Mouse (Mus musculus): Measurements from ENCODE around the gene Med18. TPM values are rescaled to one million over a fixed set of nuclear protein-coding genes. Genes with fewer than 3 reads are reported as not detected.
A peak's percentile ranks its signal among the peaks of the same experiment; 100 is the strongest.

The Med18 gene
- polyA plus RNA-seq (2015; fragmentation: Nextera tagmentation; extraction: Ambion mirVana) = 18.5 and 20.6 TPM in 2 replicates

- H3K9me3 ChIP-seq = no peaks in the 10 kb centered on the region
- peaks cover 25% of the 10 kb centered on the region for H3K4me1 ChIP-seq (replicated peaks)
- peak within 1 kb of the TSS; percentile 89 for H3K4me3 ChIP-seq
- peak within 1 kb of the TSS; percentile 91 for H3K4me2 ChIP-seq
- no peaks in the 10 kb centered on the region for H3K27me3 ChIP-seq
- H3K36me3 ChIP-seq = peaks cover 21% of the 10 kb centered on the region
- H3K27ac ChIP-seq = peak within 1 kb of the TSS; percentile 40
- H3K9ac ChIP-seq = peak within 1 kb of the TSS; percentile 84
- under 1% methylated on average over 44 of the region's 44 CpGs for WGBS
- ATAC-seq (ENCODE audit: low FRiP score) = peak; percentile 96
These were observed at the start of gene Med18 for GRCm38 (mm10) chr4:132463430-132464254. Gene Med18 (minus strand): TSS chr4:132463921.

GRCm38 (mm10) chr4:132512080-132512479, 48.4 kb upstream of the Med18 start:
- peaks cover 8% of the 10 kb centered on the region for H3K27me3 ChIP-seq
- 74% methylated on average over 3 of the region's 3 CpGs for WGBS
- no peaks in the 10 kb centered on the region for H3K36me3 ChIP-seq
- no peaks in the 10 kb centered on the region for H3K9me3 ChIP-seq
- no peak overlapping the region for H3K4me3 ChIP-seq
- no peak for ATAC-seq (ENCODE audit: low FRiP score)
- H3K27ac ChIP-seq = no peak overlapping the region
- no peak overlapping the region for H3K4me2 ChIP-seq
- no peak overlapping the region for H3K9ac ChIP-seq
- peaks cover 36% of the 10 kb centered on the region for H3K4me1 ChIP-seq (replicated peaks)

DNA sequence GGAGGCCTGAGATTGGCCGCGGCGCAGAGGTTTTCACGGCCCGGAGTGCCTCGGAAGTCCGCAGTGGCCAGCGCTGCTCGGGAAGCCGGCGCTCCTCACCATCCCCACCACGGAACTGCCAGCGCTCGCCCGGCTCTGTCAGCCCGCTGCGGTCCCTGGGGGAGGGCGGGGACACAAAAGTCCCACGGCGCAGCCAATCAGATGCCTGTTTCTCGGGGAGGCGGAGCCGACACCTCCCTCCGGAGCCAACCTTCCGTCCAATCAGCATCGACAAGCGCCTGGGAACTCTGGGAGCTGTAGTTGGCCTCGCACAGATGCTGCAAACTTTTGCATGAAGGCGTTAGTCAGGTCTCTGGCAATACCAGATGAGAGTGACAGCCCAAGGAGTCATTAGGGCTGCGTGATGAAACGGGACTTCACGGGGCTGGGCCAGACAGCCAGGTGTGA, 46.7 kb upstream of the Med18 start, which contains the start of gene Sesn2:
Gene Sesn2 (minus strand): TSS at position 150 of the 447 bp plus-strand sequence.
- peak; percentile 93 for ATAC-seq (ENCODE audit: low FRiP score)
- Histone ChIP-seq H3K27ac (peak within 1 kb of the TSS; percentile 82), H3K4me3 (peak within 1 kb of the TSS; percentile 87), H3K4me1 (replicated peaks) (peaks cover 32% of the 10 kb centered on the region), H3K36me3 (no peaks in the 10 kb centered on the region), H3K4me2 (peak within 1 kb of the TSS; percentile 94), H3K27me3 (peaks cover 8% of the 10 kb centered on the region), H3K9me3 (no peaks in the 10 kb centered on the region), H3K9ac (peak within 1 kb of the TSS; percentile 82)
- WGBS = 0% methylated on average over 32 of the region's 32 CpGs

GRCm38 (mm10) chr4:132509621-132510296, 46.0 kb upstream of the Med18 start:
- peaks cover 27% of the 10 kb centered on the region for H3K4me1 ChIP-seq (replicated peaks)
- peak overlapping the region; percentile 87 for H3K4me3 ChIP-seq
- no peaks in the 10 kb centered on the region for H3K36me3 ChIP-seq
- peak; percentile 73 for ATAC-seq (ENCODE audit: low FRiP score)
- H3K27me3 ChIP-seq = peaks cover 8% of the 10 kb centered on the region
- WGBS = under 1% methylated on average over 48 of the region's 52 CpGs
- no peaks in the 10 kb centered on the region for H3K9me3 ChIP-seq
- peak overlapping the region; percentile 82 for H3K27ac ChIP-seq
- peak overlapping the region; percentile 94 for H3K4me2 ChIP-seq
- peak overlapping the region; percentile 82 for H3K9ac ChIP-seq

GRCm38 (mm10) chr4:132507210-132507609, 43.5 kb upstream of the Med18 start:
- no peak overlapping the region for H3K27ac ChIP-seq
- H3K4me3 ChIP-seq = no peak overlapping the region
- H3K36me3 ChIP-seq = no peaks in the 10 kb centered on the region
- H3K4me2 ChIP-seq = no peak overlapping the region
- H3K4me1 ChIP-seq (replicated peaks) = peaks cover 19% of the 10 kb centered on the region
- H3K9me3 ChIP-seq = no peaks in the 10 kb centered on the region
- H3K27me3 ChIP-seq = no peaks in the 10 kb centered on the region
- no peak for ATAC-seq (ENCODE audit: low FRiP score)
- 50% methylated on average over 2 of the region's 2 CpGs for WGBS
- peak overlapping the region; percentile 35; the same call in 1 of the 2 replicates for H3K9ac ChIP-seq

- Histone ChIP-seq H3K36me3 (no peaks in the 10 kb centered on the region), H3K4me3 (no peak overlapping the region), H3K9me3 (no peaks in the 10 kb centered on the region), H3K27ac (no peak overlapping the region), H3K4me1 (replicated peaks) (peaks cover 19% of the 10 kb centered on the region), H3K27me3 (no peaks in the 10 kb centered on the region), H3K9ac (no peak overlapping the region), H3K4me2 (no peak overlapping the region)
- no peak for ATAC-seq (ENCODE audit: low FRiP score)
- 73% methylated on average over 6 of the region's 6 CpGs for WGBS
These were observed 42.5 kb upstream of the Med18 start for GRCm38 (mm10) chr4:132506250-132506649.

- no peaks in the 10 kb centered on the region for H3K27me3 ChIP-seq
- no peak overlapping the region for H3K27ac ChIP-seq
- WGBS = 28% methylated on average over 10 of the region's 10 CpGs
- no peak overlapping the region for H3K4me3 ChIP-seq
- H3K4me1 ChIP-seq (replicated peaks) = peaks cover 19% of the 10 kb centered on the region
- no peaks in the 10 kb centered on the region for H3K9me3 ChIP-seq
- no peaks in the 10 kb centered on the region for H3K36me3 ChIP-seq
- ATAC-seq (ENCODE audit: low FRiP score) = no peak
- H3K9ac ChIP-seq = no peak overlapping the region
- H3K4me2 ChIP-seq = no peak overlapping the region
These were observed 42.1 kb upstream of the Med18 start for GRCm38 (mm10) chr4:132505800-132506199.

DNA sequence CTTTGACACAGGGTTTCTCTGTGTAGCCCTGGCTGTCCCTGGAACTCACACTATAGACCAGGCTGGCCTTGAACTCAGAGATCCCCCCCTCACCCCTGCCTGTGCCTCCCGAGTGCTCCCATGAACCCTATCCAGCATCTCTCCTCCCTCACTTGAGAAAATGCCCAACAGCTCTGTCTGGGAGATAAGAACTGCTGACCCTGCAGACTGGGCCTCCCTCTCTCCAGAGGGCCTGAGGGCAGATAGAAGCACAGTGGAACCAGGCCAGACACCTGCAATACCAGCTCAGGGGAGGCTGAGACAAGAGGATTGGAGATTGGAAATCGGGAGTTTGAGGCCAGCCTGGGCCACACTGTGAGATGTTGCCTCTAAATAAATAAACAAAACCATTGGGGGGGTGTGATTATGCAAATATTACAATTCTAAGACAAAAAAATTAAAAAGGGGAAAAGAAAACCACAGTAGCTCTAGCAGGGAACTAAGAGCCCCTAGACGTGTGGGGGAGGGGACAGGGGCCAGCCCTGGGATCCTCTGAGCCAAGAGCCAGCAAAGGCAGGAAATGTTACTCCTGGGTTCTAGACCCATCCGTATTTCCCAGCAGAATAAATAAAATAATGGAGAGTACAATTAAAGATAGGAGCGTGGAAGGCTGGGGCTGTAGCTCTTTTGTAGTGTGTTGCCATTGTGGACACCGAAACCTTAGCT, 41.5 kb upstream of the Med18 start:
- H3K27ac ChIP-seq = no peak overlapping the region
- H3K36me3 ChIP-seq = no peaks in the 10 kb centered on the region
- ATAC-seq (ENCODE audit: low FRiP score) = no peak
- 59% methylated on average over 6 of the region's 6 CpGs for WGBS
- H3K9ac ChIP-seq = no peak overlapping the region
- no peak overlapping the region for H3K4me3 ChIP-seq
- no peaks in the 10 kb centered on the region for H3K9me3 ChIP-seq
- H3K27me3 ChIP-seq = no peaks in the 10 kb centered on the region
- peaks cover 19% of the 10 kb centered on the region for H3K4me1 ChIP-seq (replicated peaks)
- no peak overlapping the region for H3K4me2 ChIP-seq

GRCm38 (mm10) chr4:132503344-132503743, 39.6 kb upstream of the Med18 start:
- peaks cover 10% of the 10 kb centered on the region for H3K36me3 ChIP-seq
- H3K4me2 ChIP-seq = no peak overlapping the region
- no peak overlapping the region for H3K9ac ChIP-seq
- ATAC-seq (ENCODE audit: low FRiP score) = no peak
- H3K4me1 ChIP-seq (replicated peaks) = 0 out of 2 replicates have a peak, but pooled peaks cover 8% of the 10 kb centered on the region
- no peaks in the 10 kb centered on the region for H3K9me3 ChIP-seq
- H3K4me3 ChIP-seq = no peak overlapping the region
- WGBS = 82% methylated on average over 11 of the region's 11 CpGs
- H3K27ac ChIP-seq = no peak overlapping the region
- H3K27me3 ChIP-seq = no peaks in the 10 kb centered on the region

- H3K4me3 ChIP-seq = no peak overlapping the region
These were observed 37.9 kb upstream of the Med18 start for GRCm38 (mm10) chr4:132501639-132502038.

DNA sequence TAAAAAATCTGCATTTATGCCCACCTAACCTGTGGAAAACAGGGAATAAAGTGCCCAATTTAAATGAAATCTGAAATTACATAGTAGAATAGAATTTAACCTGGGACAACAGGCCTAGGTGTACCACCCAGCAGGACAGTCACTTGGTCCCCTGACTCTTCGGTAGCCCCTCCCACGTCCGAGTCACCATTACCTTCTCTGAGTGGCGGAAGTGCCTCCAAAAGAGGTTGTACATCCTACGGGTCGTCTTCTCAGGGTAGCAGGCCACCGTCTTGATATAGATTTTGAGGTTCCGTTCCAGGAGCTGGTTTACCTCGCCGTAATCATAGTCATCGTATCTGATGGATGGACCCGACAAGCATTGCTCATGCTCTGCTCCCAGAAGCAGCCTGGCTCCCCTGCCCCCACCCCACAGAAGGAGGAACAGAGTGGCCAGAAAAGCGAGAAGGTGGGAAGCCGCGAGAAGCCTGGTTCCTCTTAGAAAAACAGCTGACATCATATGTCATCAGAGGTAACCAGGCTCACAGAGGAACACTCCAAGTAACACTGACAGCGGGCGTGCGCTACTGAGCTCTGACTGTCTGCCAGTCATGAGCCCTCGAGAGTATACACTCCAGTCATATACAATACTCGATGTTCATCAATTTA, 30.7 kb upstream of the Med18 start:
- no peak for ATAC-seq (ENCODE audit: low FRiP score)
- WGBS = 89% methylated on average over 20 of the region's 20 CpGs
- no peak overlapping the region for H3K4me2 ChIP-seq
- H3K4me3 ChIP-seq = no peak overlapping the region
- no peak overlapping the region for H3K27ac ChIP-seq
- H3K9ac ChIP-seq = no peak overlapping the region
- peaks cover 41% of the 10 kb centered on the region for H3K36me3 ChIP-seq
- no peaks in the 10 kb centered on the region for H3K9me3 ChIP-seq
- no peaks in the 10 kb centered on the region for H3K27me3 ChIP-seq
- peaks cover 18% of the 10 kb centered on the region for H3K4me1 ChIP-seq (replicated peaks)

More at GRCm38 (mm10) chr4:132501639-132502038, 37.9 kb upstream of the Med18 start:
- 98% methylated on average over 6 of the region's 6 CpGs for WGBS
- ATAC-seq (ENCODE audit: low FRiP score) = no peak
- Histone ChIP-seq H3K9ac (no peak overlapping the region), H3K36me3 (peaks cover 24% of the 10 kb centered on the region), H3K9me3 (no peaks in the 10 kb centered on the region), H3K4me1 (replicated peaks) (no peaks in the 10 kb centered on the region), H3K27ac (no peak overlapping the region), H3K4me2 (no peak overlapping the region), H3K27me3 (no peaks in the 10 kb centered on the region)
